Mouse (Mus musculus) CH12.LX (cell line): ENCODE measurements around the gene Arhgef17.

Source experiments
- CTCF ChIP-seq, 2 experiments: IDR thresholded peaks in 1 of 2; conservative IDR thresholded peaks in 1 of 2; 2 replicates each; pipeline ENCODE4 v1.5.1; 2011 to 2012; ENCODE audit warnings: low read depth in 2 of 2, low read length in 2 of 2, improper control_type of control experiment in 1 of 2, inconsistent platforms in 1 of 2, mild to moderate bottlenecking in 1 of 2, moderate library complexity in 1 of 2
- ELF1 ChIP-seq: IDR thresholded peaks from 2 replicates; pipeline ENCODE4 v1.6.1; 2014; ENCODE audit warnings: low read depth, mild to moderate bottlenecking, inconsistent platforms, low read length, improper control_type of control experiment
- EP300 ChIP-seq: IDR thresholded peaks from 2 replicates; pipeline ENCODE4 v1.6.1; 2011; ENCODE audit warnings: low read length, improper control_type of control experiment
- GABPA ChIP-seq: IDR thresholded peaks from 2 replicates; pipeline ENCODE4 v1.6.1; 2012; ENCODE audit warnings: low read depth, low read length, improper control_type of control experiment, inconsistent platforms; ENCODE audit not compliant: insufficient replicate concordance
- KAT2A ChIP-seq: IDR thresholded peaks from 2 replicates; pipeline ENCODE4 v1.6.1; 2012; ENCODE audit warnings: low read length, improper control_type of control experiment, inconsistent platforms; ENCODE audit not compliant: insufficient replicate concordance
- NELFE ChIP-seq: IDR thresholded peaks from 2 replicates; pipeline ENCODE4 v1.6.1; 2011; ENCODE audit warnings: low read depth, low read length, improper control_type of control experiment
- NRF1 ChIP-seq: IDR thresholded peaks from 2 replicates; pipeline ENCODE4 v1.6.1; 2014; ENCODE audit warnings: low read depth, mild to moderate bottlenecking, inconsistent platforms, low read length, improper control_type of control experiment, moderate library complexity
- POLR2A ChIP-seq: IDR thresholded peaks from 2 replicates; pipeline ENCODE4 v1.6.1; 2011; ENCODE audit warnings: low read depth, mild to moderate bottlenecking, improper control_type of control experiment, low read length
- USF2 ChIP-seq: conservative IDR thresholded peaks from 2 replicates; pipeline ENCODE4 v1.6.1; 2011; ENCODE audit warnings: low read depth, low read length, improper control_type of control experiment

DNA sequence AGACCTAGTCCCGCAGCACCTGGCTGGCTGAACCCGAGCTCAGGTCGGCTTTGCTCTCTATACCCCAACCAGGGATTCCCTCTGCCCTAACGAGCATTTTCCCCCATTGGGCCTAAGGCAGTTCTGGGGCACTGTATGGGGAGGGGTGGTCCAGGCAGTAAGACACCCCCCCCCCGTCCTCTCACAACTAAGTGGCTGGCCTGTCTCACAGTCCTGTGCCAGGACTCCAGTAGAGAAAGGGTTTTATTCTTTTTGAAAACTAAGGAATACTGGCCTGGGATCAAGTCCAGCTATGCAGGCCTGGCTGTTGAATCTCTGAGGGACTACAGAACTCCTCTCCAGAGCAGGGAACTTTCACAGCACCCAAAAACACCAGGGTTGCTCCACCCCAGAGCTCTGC, 16.7 kb downstream of the Arhgef17 start:
- TF ChIP-seq POLR2A = no peak
- no peak for TF ChIP-seq EP300
- TF ChIP-seq NELFE = no peak
- TF ChIP-seq CTCF (conservative IDR thresholded peaks at IDR 0.05 in 1 of 2, IDR thresholded peaks at IDR 0.05 in 1 of 2; ENCODE audit: low read depth in 2 of 2, low read length in 2 of 2) = no peak
- no peak for TF ChIP-seq NRF1
- TF ChIP-seq USF2 = no peak
- no peak for TF ChIP-seq ELF1
- no peak for TF ChIP-seq GABPA
- no peak for TF ChIP-seq KAT2A
